Comparison of ENCODE assay signal across 36 mouse cellular contexts in the genomic region with DNA sequence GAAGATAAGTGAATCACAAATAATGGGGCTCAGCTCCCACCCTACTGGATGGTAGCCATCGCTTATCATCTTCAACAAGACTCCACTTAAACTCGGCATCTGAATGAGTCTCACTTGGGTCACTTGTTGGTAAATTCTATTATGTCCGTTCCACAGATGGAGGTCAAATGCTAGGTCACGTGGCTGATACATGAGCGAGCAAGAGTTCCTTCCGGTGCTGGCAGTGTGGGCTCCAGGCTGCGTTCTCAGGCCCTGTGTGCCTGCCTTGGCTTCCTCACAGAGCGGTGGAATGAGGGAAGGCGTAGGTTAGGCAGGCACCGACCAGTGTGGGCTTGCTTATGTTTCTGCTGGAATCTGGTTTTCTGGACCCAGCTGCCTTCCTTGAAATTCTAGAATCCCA. TPM values are rescaled to one million over a fixed set of nuclear protein-coding genes. Genes with fewer than 3 reads are reported as not detected.
A peak's percentile ranks its signal among the peaks of the same experiment; 100 is the strongest.
DNase-seq lines count a peak whose midpoint lies in the region; ATAC-seq and TF ChIP-seq lines count a peak whose summit lies in the region.
"Had no signal": no experiment of that assay in that cellular context is flagged by ENCODE, and none has a peak within 500 bp of the region (broad histone marks: within the 10 kb centered on the region; RNA-seq: fewer than 3 reads in every experiment).

No protein-coding gene starts in this region.

- no peaks in the 10 kb centered on the region for H3K27me3 ChIP-seq in heart, embryonic 10.5 days (ENCODE audit: insufficient read depth, poor library complexity, severe bottlenecking)
- no peaks in the 10 kb centered on the region for H3K27me3 ChIP-seq in heart, embryonic 15.5 days
- H3K27me3 ChIP-seq in liver, postnatal 0 days (ENCODE audit: insufficient read depth, low read length) = no peaks in the 10 kb centered on the region
- no peaks in the 10 kb centered on the region for H3K27me3 ChIP-seq in liver, embryonic 12.5 days (replicated peaks)
- no peaks in the 10 kb centered on the region for H3K27me3 ChIP-seq in embryonic facial prominence, embryonic 10.5 days (replicated peaks; ENCODE audit: low read depth, poor library complexity, severe bottlenecking)
- H3K27me3 ChIP-seq: embryonic facial prominence, embryonic 15.5 days; forebrain, embryonic 12.5 days; limb, embryonic 13.5 days; liver, embryonic 15.5 days; midbrain, embryonic 12.5 days; neural tube, embryonic 12.5 days had no signal

- WGBS in heart, embryonic 10.5 days = 66% methylated on average over 10 of the region's 10 CpGs
- 62% methylated on average over 10 of the region's 10 CpGs for WGBS in heart, embryonic 15.5 days
- WGBS in liver, postnatal 0 days (ENCODE audit: insufficient replicate concordance) = 74% methylated on average over 10 of the region's 10 CpGs
- WGBS in liver, embryonic 12.5 days (ENCODE audit: insufficient replicate concordance) = 72% methylated on average over 10 of the region's 10 CpGs
- WGBS in embryonic facial prominence, embryonic 10.5 days = 74% methylated on average over 10 of the region's 10 CpGs

- H3K27ac ChIP-seq in heart, embryonic 10.5 days = peak overlapping the region; percentile 71
- peak overlapping the region; percentile 62 for H3K27ac ChIP-seq in heart, embryonic 15.5 days
- H3K27ac ChIP-seq in liver, postnatal 0 days (ENCODE audit: low read depth) = peak overlapping the region; percentile 2; the same call in 1 of the 2 replicates
- no peak overlapping the region for H3K27ac ChIP-seq in liver, embryonic 12.5 days
- peak overlapping the region; percentile 35 for H3K27ac ChIP-seq in embryonic facial prominence, embryonic 10.5 days (replicated peaks)
- H3K27ac ChIP-seq: embryonic facial prominence, embryonic 15.5 days; forebrain, embryonic 12.5 days; layer of hippocampus, adult 2 months; left cerebral cortex, adult 2 months; limb, embryonic 13.5 days; liver, embryonic 15.5 days; midbrain, embryonic 12.5 days; neural tube, embryonic 12.5 days had no signal

- H3K4me1 ChIP-seq in heart, embryonic 10.5 days = peaks cover 17% of the 10 kb centered on the region
- peaks cover 20% of the 10 kb centered on the region for H3K4me1 ChIP-seq in heart, embryonic 15.5 days (replicated peaks)
- H3K4me1 ChIP-seq in liver, postnatal 0 days (ENCODE audit: insufficient read depth) = no peaks in the 10 kb centered on the region; the same call in 1 of the 2 replicates
- peaks cover 15% of the 10 kb centered on the region for H3K4me1 ChIP-seq in liver, embryonic 12.5 days
- peaks cover 17% of the 10 kb centered on the region for H3K4me1 ChIP-seq in embryonic facial prominence, embryonic 10.5 days
- H3K4me1 ChIP-seq: embryonic facial prominence, embryonic 15.5 days; forebrain, embryonic 12.5 days; liver, embryonic 15.5 days; midbrain, embryonic 12.5 days; neural tube, embryonic 12.5 days had no signal

- no peak overlapping the region for H3K4me2 ChIP-seq in heart, embryonic 15.5 days
- H3K4me2 ChIP-seq in liver, postnatal 0 days (ENCODE audit: low read depth, low read length) = no peak overlapping the region
- no peak overlapping the region for H3K4me2 ChIP-seq in liver, embryonic 12.5 days
- H3K4me2 ChIP-seq: embryonic facial prominence, embryonic 15.5 days; forebrain, embryonic 12.5 days; limb, embryonic 13.5 days; liver, embryonic 15.5 days; midbrain, embryonic 12.5 days; neural tube, embryonic 12.5 days had no signal

- DNase-seq in heart, embryonic 10.5 days (ENCODE audit: low spot score) = no peak
- no peak for DNase-seq in heart, postnatal 10 days
- no peak for DNase-seq in heart, postnatal 14 days
- no peak for DNase-seq in liver, postnatal 0 days
- DNase-seq in embryonic facial prominence, embryonic 10.5 days (ENCODE audit: low spot score) = no peak
- DNase-seq: adrenal gland, postnatal 25 days; cerebellum, adult 18-20 months; cerebellum, postnatal 10 days; forebrain, postnatal 0 days; kidney, adult 18-20 months; kidney, postnatal 36 days; right cerebral cortex, adult 18-20 months; spleen, adult 18-20 months; thymus, adult 18-20 months; thymus, postnatal 25 days had no signal

- intact Hi-C loops in heart, postnatal 10 days (cut with DNase I) = no loop called here
- intact Hi-C loops in heart, postnatal 14 days (cut with DNase I) = no loop called here

- no peaks in the 10 kb centered on the region for H3K9me3 ChIP-seq in heart, embryonic 10.5 days
- H3K9me3 ChIP-seq in heart, embryonic 15.5 days (replicated peaks) = no peaks in the 10 kb centered on the region
- H3K9me3 ChIP-seq in liver, postnatal 0 days (ENCODE audit: low read length) = no peaks in the 10 kb centered on the region
- H3K9me3 ChIP-seq in liver, embryonic 12.5 days (replicated peaks) = no peaks in the 10 kb centered on the region
- H3K9me3 ChIP-seq in embryonic facial prominence, embryonic 10.5 days = no peaks in the 10 kb centered on the region
- H3K9me3 ChIP-seq: embryonic facial prominence, embryonic 15.5 days; forebrain, embryonic 12.5 days; limb, embryonic 13.5 days; liver, embryonic 15.5 days; megakaryocyte, embryonic 14.5 days; midbrain, embryonic 12.5 days; neural tube, embryonic 12.5 days had no signal

- no peak overlapping the region for H3K9ac ChIP-seq in heart, embryonic 15.5 days
- H3K9ac ChIP-seq in liver, postnatal 0 days (replicated peaks) = no peak overlapping the region
- H3K9ac ChIP-seq in liver, embryonic 12.5 days = no peak overlapping the region
- H3K9ac ChIP-seq: embryonic facial prominence, embryonic 15.5 days; forebrain, embryonic 12.5 days; forebrain, postnatal 0 days; limb, embryonic 13.5 days; liver, embryonic 15.5 days; midbrain, embryonic 12.5 days; neural tube, embryonic 12.5 days had no signal

- TF ChIP-seq EP300 in liver, postnatal 0 days (IDR thresholded peaks at IDR 0.05; ENCODE audit: low read depth) = no peak

- TF ChIP-seq CTCF in liver, postnatal 0 days (IDR thresholded peaks at IDR 0.05; ENCODE audit: low read depth) = no peak

- ATAC-seq in heart, embryonic 15.5 days (replicated peaks; ENCODE audit: insufficient number of reproducible peaks, insufficient read depth, low FRiP score, low read depth) = no peak
- 0 out of 2 replicates have a peak, but pooled peaks have one; percentile 41 for ATAC-seq in liver, postnatal 0 days
- ATAC-seq in liver, embryonic 12.5 days = no peak
- ATAC-seq in megakaryocyte, adult 5-6 weeks (ENCODE audit: poor library complexity, severe bottlenecking) = no peak
- ATAC-seq: forebrain, postnatal 0 days; hindbrain, embryonic 16.5 days; Patski had no signal

- peaks cover 10% of the 10 kb centered on the region for H3K36me3 ChIP-seq in heart, embryonic 10.5 days
- H3K36me3 ChIP-seq in heart, embryonic 15.5 days = peaks cover 9% of the 10 kb centered on the region
- peaks cover 7% of the 10 kb centered on the region; the same call in 1 of the 2 replicates for H3K36me3 ChIP-seq in liver, postnatal 0 days (replicated peaks; ENCODE audit: insufficient read depth, low read length)
- H3K36me3 ChIP-seq in liver, embryonic 12.5 days = peaks cover 11% of the 10 kb centered on the region
- peaks cover 16% of the 10 kb centered on the region for H3K36me3 ChIP-seq in embryonic facial prominence, embryonic 10.5 days (replicated peaks)

- H3K4me3 ChIP-seq in heart, embryonic 10.5 days = no peak overlapping the region
- H3K4me3 ChIP-seq in heart, embryonic 15.5 days = no peak overlapping the region
- no peak overlapping the region for H3K4me3 ChIP-seq in liver, postnatal 0 days (ENCODE audit: low read depth, low read length)
- H3K4me3 ChIP-seq in liver, embryonic 12.5 days = no peak overlapping the region
- no peak overlapping the region for H3K4me3 ChIP-seq in embryonic facial prominence, embryonic 10.5 days
- H3K4me3 ChIP-seq: embryonic facial prominence, embryonic 15.5 days; forebrain, embryonic 12.5 days; layer of hippocampus, adult 2 months; left cerebral cortex, adult 2 months; limb, embryonic 13.5 days; liver, embryonic 15.5 days; midbrain, embryonic 12.5 days; myocyte; neural tube, embryonic 12.5 days had no signal

RNA-seq across cellular contexts. Expression of a gene that starts 1.9 kb away (rescaled TPM):
- 0.10 TPM in 1 of 2 replicates, not detected in the other for polyA plus RNA-seq in heart, embryonic 10.5 days (2016; fragmentation: Nextera tagmentation; extraction: Ambion mirVana)
- not detected for total RNA-seq in heart, postnatal 10 days (2021)
- polyA plus RNA-seq in heart, embryonic 15.5 days (2015; fragmentation: Nextera tagmentation; extraction: Ambion mirVana) = 0.18 TPM in 1 of 2 replicates, not detected in the other
- total RNA-seq in heart, postnatal 14 days (2021) = not detected
- not detected in 2 replicates for polyA plus RNA-seq in liver, postnatal 0 days (2015; fragmentation: Nextera tagmentation; extraction: Ambion mirVana)
- polyA plus RNA-seq in liver, embryonic 12.5 days (2016; fragmentation: Nextera tagmentation; extraction: Ambion mirVana) = not detected in 2 replicates
- 0.08 TPM in 1 of 2 replicates, not detected in the other for polyA plus RNA-seq in embryonic facial prominence, embryonic 10.5 days (2016; fragmentation: Nextera tagmentation; extraction: Ambion mirVana)
- total RNA-seq in megakaryocyte, adult 5-6 weeks (2015) = not detected in 2 replicates
- not detected in 2 replicates for total RNA-seq in megakaryocyte, adult 5-6 weeks (2017)
- total RNA-seq: adrenal gland, postnatal 25 days; common myeloid progenitor, adult 5-6 weeks; gastrocnemius, adult 8-10 months; gastrocnemius, postnatal 4 days; left cerebral cortex, adult 2 months; MEL had no signal
- polyA plus RNA-seq: forebrain, embryonic 12.5 days; hindbrain, embryonic 11.5 days; hindbrain, embryonic 16.5 days; intestine, embryonic 14.5 days; liver, embryonic 15.5 days; midbrain, embryonic 12.5 days; myocyte had no signal

RNA-seq across cellular contexts. Expression of a gene that starts 23.1 kb away (rescaled TPM):
- polyA plus RNA-seq in heart, embryonic 10.5 days (2016; fragmentation: Nextera tagmentation; extraction: Ambion mirVana) = 14.2 and 17.8 TPM in 2 replicates
- total RNA-seq in heart, postnatal 10 days (2021) = 10 to 100 TPM; 15.0 to 15.1 TPM
- 10.9 and 14.1 TPM in 2 replicates for polyA plus RNA-seq in heart, embryonic 15.5 days (2015; fragmentation: Nextera tagmentation; extraction: Ambion mirVana)
- 10 to 100 TPM; 10.9 to 12.0 TPM for total RNA-seq in heart, postnatal 14 days (2021)
- 4.0 and 4.1 TPM in 2 replicates for polyA plus RNA-seq in liver, postnatal 0 days (2015; fragmentation: Nextera tagmentation; extraction: Ambion mirVana)
- 7.7 and 8.8 TPM in 2 replicates for polyA plus RNA-seq in liver, embryonic 12.5 days (2016; fragmentation: Nextera tagmentation; extraction: Ambion mirVana)
- polyA plus RNA-seq in embryonic facial prominence, embryonic 10.5 days (2016; fragmentation: Nextera tagmentation; extraction: Ambion mirVana) = 23.5 and 24.7 TPM in 2 replicates
- 20.8 and 23.8 TPM in 2 replicates for total RNA-seq in megakaryocyte, adult 5-6 weeks (2015)
- 4.2 and 5.9 TPM in 2 replicates for total RNA-seq in megakaryocyte, adult 5-6 weeks (2017)

RNA-seq across cellular contexts. Expression of a gene that starts 23.4 kb away (rescaled TPM):
- polyA plus RNA-seq in heart, embryonic 10.5 days (2016; fragmentation: Nextera tagmentation; extraction: Ambion mirVana) = 8.4 and 9.4 TPM in 2 replicates
- 1 to 10 TPM; 7.6 to 7.9 TPM for total RNA-seq in heart, postnatal 10 days (2021)
- polyA plus RNA-seq in heart, embryonic 15.5 days (2015; fragmentation: Nextera tagmentation; extraction: Ambion mirVana) = 4.0 and 6.7 TPM in 2 replicates
- total RNA-seq in heart, postnatal 14 days (2021) = 1 to 10 TPM; 5.7 to 6.9 TPM
- polyA plus RNA-seq in liver, postnatal 0 days (2015; fragmentation: Nextera tagmentation; extraction: Ambion mirVana) = 5.0 and 6.1 TPM in 2 replicates
- 5.9 TPM in 2 replicates for polyA plus RNA-seq in liver, embryonic 12.5 days (2016; fragmentation: Nextera tagmentation; extraction: Ambion mirVana)
- 10.6 and 11.0 TPM in 2 replicates for polyA plus RNA-seq in embryonic facial prominence, embryonic 10.5 days (2016; fragmentation: Nextera tagmentation; extraction: Ambion mirVana)
- total RNA-seq in megakaryocyte, adult 5-6 weeks (2015) = 8.5 and 8.7 TPM in 2 replicates
- 13.4 and 14.1 TPM in 2 replicates for total RNA-seq in megakaryocyte, adult 5-6 weeks (2017)
